Mouse (Mus musculus) embryonic facial prominence, embryonic 12.5 days (tissue): ENCODE data around the gene Iqcn. TPM values are rescaled to one million over a fixed set of nuclear protein-coding genes. Genes with fewer than 3 reads are reported as not detected.

ENCODE experiments used
- polyA plus RNA-seq: library from polyadenylated mRNA; unstranded; fragments of >200 nt; fragmentation: Nextera tagmentation; extraction: Ambion mirVana; gene quantifications from 2 replicates; pipeline ENCODE4 v1.2.1, GENCODE M21; 2016

The Iqcn gene
- polyA plus RNA-seq, 1 experiment from 2014 or later, result not detected

Other genes with a start within 250 kb of the Iqcn start
- gene Klhl26, start 226.5 kb upstream of the Iqcn start, polyA plus RNA-seq, result 27.7 and 29.6 TPM in 2 replicates
- 27.1 and 29.6 TPM in 2 replicates for gene Tmem59l, start 216.1 kb upstream of the Iqcn start, polyA plus RNA-seq
- 70.1 and 74.4 TPM in 2 replicates for gene Crlf1, start 210.3 kb upstream of the Iqcn start, polyA plus RNA-seq
- 145 and 146 TPM in 2 replicates for gene Rex1bd, start 196.7 kb upstream of the Iqcn start, polyA plus RNA-seq
- 863 and 916 TPM in 2 replicates for gene Uba52, start 192.7 kb upstream of the Iqcn start, polyA plus RNA-seq
- gene Fkbp8, start 175.7 kb upstream of the Iqcn start, polyA plus RNA-seq, result 306 and 327 TPM in 2 replicates
- 53.0 and 54.7 TPM in 2 replicates for gene Kxd1, start 175.5 kb upstream of the Iqcn start, polyA plus RNA-seq
- 19.1 TPM in 2 replicates for gene Ell, start 164.0 kb upstream of the Iqcn start, polyA plus RNA-seq
- 185 and 195 TPM in 2 replicates for gene Isyna1, start 109.1 kb upstream of the Iqcn start, polyA plus RNA-seq
- 134 and 142 TPM in 2 replicates for gene Ssbp4, start 94.6 kb upstream of the Iqcn start, polyA plus RNA-seq
- 1.1 and 1.2 TPM in 2 replicates for gene Lrrc25, start 87.3 kb upstream of the Iqcn start, polyA plus RNA-seq
- gene Gdf15, start 71.0 kb upstream of the Iqcn start, polyA plus RNA-seq, result not detected in 2 replicates
- gene Pgpep1, start 43.1 kb upstream of the Iqcn start, polyA plus RNA-seq, result 59.5 and 70.4 TPM in 2 replicates
- 303 and 326 TPM in 2 replicates for gene Lsm4, start 30.2 kb upstream of the Iqcn start, polyA plus RNA-seq
- gene Jund, start 4.5 kb upstream of the Iqcn start, polyA plus RNA-seq, result 142 and 150 TPM in 2 replicates
- not detected in 2 replicates for gene Gm3336, start 15.1 kb downstream of the Iqcn start, polyA plus RNA-seq
- gene Pde4c, start 20.3 kb downstream of the Iqcn start, polyA plus RNA-seq, result 0.17 and 0.29 TPM in 2 replicates
- gene Rab3a, start 51.2 kb downstream of the Iqcn start, polyA plus RNA-seq, result 27.0 and 27.6 TPM in 2 replicates
- gene Mpv17l2, start 57.5 kb downstream of the Iqcn start, polyA plus RNA-seq, result 32.7 and 35.7 TPM in 2 replicates
- gene Pik3r2, start 73.3 kb downstream of the Iqcn start, polyA plus RNA-seq, result 76.8 and 78.0 TPM in 2 replicates
- 13.7 and 13.9 TPM in 2 replicates for gene Mast3, start 101.6 kb downstream of the Iqcn start, polyA plus RNA-seq
- gene Il12rb1, start 105.0 kb downstream of the Iqcn start, polyA plus RNA-seq, result 0.13 TPM in 1 of 2 replicates, not detected in the other
- gene Arrdc2, start 136.3 kb downstream of the Iqcn start, polyA plus RNA-seq, result 6.9 and 7.5 TPM in 2 replicates
- 6.7 and 7.0 TPM in 2 replicates for gene Kcnn1, start 159.8 kb downstream of the Iqcn start, polyA plus RNA-seq
- 123 and 126 TPM in 2 replicates for gene Ccdc124, start 170.5 kb downstream of the Iqcn start, polyA plus RNA-seq
- gene Slc5a5, start 189.3 kb downstream of the Iqcn start, polyA plus RNA-seq, result 0.19 and 0.20 TPM in 2 replicates
- gene Rpl18a, start 194.0 kb downstream of the Iqcn start, polyA plus RNA-seq, result 3,568 and 3,610 TPM in 2 replicates
- gene Map1s, start 202.5 kb downstream of the Iqcn start, polyA plus RNA-seq, result 63.1 and 64.6 TPM in 2 replicates